Mouse (Mus musculus): ENCODE data around the gene Sebox. TPM values are rescaled to one million over a fixed set of nuclear protein-coding genes. Genes with fewer than 3 reads are reported as not detected.

Gene Sebox
- polyA plus RNA-seq, 1 experiment: not detected

DNA sequence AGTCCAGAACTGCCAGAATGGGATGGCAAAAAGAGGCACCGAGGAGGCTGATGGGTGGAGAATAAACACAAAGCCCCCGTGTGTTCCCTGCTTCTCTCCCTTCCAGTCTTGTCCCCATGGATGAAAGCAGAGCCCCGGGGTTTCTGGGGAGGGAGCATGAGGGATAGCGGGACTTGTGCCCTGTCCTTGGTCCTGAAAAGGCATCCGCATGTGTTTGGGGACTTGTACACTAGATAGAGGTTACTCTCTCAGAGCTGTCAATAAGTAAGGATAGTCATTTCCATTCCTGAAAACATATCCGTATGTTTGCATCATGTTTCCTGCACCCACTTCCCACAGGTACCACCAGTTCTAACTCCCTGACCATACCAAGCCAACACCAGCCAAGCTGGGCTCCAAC is 7.3 kb upstream of the Sebox start:
- no peaks in the 10 kb centered on the region for H3K36me3 ChIP-seq (replicated peaks; ENCODE audit: low read length)
- H3K9me3 ChIP-seq: 0 out of 2 replicates have a peak, but pooled peaks cover 8% of the 10 kb centered on the region
- peaks cover 79% of the 10 kb centered on the region for H3K27me3 ChIP-seq (replicated peaks)
- TF ChIP-seq GATA1 (IDR thresholded peaks at IDR 0.05; ENCODE audit: borderline replicate concordance, low read length) (no peak), FLI1 (IDR thresholded peaks at IDR 0.05; ENCODE audit: low read length) (no peak)
- peaks cover 24% of the 10 kb centered on the region for H3K4me1 ChIP-seq
- no peak overlapping the region for H3K4me3 ChIP-seq (replicated peaks)

DNA sequence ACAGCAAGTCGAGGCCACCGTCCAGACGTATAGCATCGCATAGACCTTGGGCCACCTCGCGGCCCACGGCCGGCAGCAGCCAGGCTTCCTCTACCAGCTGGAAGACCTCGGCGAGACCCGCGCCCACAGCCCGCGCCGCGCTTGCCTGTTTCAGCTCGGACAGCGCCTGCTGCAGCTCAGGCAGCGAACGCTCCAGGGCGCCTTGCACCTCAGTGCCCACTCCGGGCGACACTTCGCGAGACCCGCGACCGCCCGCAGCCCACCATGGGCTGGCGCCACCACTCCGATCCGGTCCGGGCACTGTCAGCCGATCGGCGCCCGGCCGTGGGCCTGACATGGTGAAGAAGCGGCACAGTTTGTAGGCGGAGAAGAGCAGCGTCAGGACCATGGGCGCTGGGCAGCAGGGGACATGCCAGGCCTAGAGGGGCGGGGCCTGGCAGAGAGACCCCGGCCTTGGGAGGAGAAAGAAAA is 6.1 kb upstream of the Sebox start:
- H3K36me3 ChIP-seq (replicated peaks; ENCODE audit: low read length): no peaks in the 10 kb centered on the region
- peaks cover 21% of the 10 kb centered on the region for H3K4me1 ChIP-seq
- H3K4me3 ChIP-seq (replicated peaks): peak overlapping the region; percentile 90
- H3K27me3 ChIP-seq (replicated peaks): peaks cover 79% of the 10 kb centered on the region
- TF ChIP-seq FLI1 (IDR thresholded peaks at IDR 0.05; ENCODE audit: low read length): no peak
- no peak for TF ChIP-seq GATA1 (IDR thresholded peaks at IDR 0.05; ENCODE audit: borderline replicate concordance, low read length)
- 0 out of 2 replicates have a peak, but pooled peaks cover 8% of the 10 kb centered on the region for H3K9me3 ChIP-seq

DNA sequence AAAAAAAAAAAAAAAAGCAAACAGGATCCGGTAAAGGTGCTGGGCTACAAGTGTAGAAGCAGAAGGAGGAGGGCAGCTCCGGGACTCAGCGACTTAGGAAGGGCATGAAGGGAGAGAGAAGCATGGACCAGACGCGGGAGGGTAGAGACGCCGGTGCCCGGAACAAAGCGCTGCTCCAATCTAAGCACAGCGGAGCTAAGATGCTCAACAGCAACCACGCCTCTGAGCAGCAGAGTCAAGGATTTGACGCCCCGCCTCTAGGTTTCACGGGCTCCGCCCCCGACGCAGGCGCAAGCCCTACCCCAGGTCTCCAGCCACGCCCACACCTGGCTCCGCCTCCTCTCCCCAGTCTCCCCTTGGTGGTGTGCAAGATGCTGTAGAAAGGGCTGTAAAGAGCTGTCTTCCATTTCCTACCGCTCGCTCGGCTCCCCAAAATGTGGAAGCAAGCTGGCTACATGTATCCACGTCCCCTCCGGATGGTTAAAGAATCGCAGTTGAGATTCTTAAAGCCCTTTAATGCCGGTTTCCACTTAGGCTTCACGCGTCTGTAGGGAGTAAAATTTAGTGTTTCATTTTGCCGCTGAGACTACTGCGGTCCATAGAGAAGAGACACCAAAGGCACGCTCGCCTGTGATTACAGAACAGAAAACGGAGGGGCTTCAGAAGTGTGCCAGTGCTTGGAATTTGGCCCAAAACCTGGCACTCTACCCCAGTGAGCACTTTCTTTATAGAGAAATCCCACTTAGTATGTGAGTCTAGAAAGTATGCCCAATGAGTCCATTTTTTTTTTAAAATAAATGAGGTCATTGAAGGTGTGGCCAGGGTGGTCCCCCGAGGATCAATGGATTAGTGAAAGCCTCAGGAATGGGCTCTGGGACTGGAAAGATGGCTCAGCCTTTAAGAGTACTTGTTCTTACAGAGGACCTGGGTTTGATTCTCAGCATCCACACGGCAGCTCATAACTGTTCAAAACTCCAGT is 5.4 kb upstream of the Sebox start, which contains the start of gene Sarm1:
Sarm1 (minus strand) TSS at position 211 of the 979 bp plus-strand sequence.
- Histone ChIP-seq H3K4me1 (peaks cover 21% of the 10 kb centered on the region), H3K4me3 (replicated peaks) (peak within 1 kb of the TSS; percentile 90), H3K27me3 (replicated peaks) (peaks cover 81% of the 10 kb centered on the region), H3K9me3 (0 out of 2 replicates have a peak, but pooled peaks cover 8% of the 10 kb centered on the region), H3K36me3 (replicated peaks; ENCODE audit: low read length) (no peaks in the 10 kb centered on the region)
- no peak for TF ChIP-seq GATA1 (IDR thresholded peaks at IDR 0.05; ENCODE audit: borderline replicate concordance, low read length)
- TF ChIP-seq FLI1 (IDR thresholded peaks at IDR 0.05; ENCODE audit: low read length): no peak

DNA sequence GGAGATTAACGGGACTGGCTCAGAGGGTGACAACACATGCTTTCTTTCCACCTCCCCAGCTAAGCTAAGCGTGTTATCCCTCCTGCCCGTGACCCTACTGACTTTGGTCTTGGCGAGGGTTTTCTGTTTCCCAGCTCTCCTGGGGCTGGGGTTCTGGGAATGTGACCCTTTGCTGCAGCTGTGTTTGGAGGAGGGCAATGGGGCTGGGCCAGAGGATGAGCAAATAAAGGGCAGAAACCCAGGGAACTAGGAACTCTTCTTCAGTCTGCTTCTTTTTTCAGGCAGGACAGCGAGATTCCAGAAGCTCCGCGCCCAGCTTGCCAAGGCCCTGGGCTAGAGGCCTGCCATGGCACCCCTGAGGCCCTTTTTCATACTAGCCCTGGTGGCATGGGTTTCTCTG is 4.2 kb upstream of the Sebox start, which contains the start of gene Vtn:
Vtn (plus strand) TSS at position 88 of the 400 bp plus-strand sequence.
- Histone ChIP-seq H3K4me1 (peaks cover 25% of the 10 kb centered on the region), H3K36me3 (replicated peaks; ENCODE audit: low read length) (no peaks in the 10 kb centered on the region), H3K4me3 (replicated peaks) (peak within 1 kb of the TSS; percentile 90), H3K9me3 (0 out of 2 replicates have a peak, but pooled peaks cover 7% of the 10 kb centered on the region), H3K27me3 (replicated peaks) (peaks cover 87% of the 10 kb centered on the region)
- TF ChIP-seq GATA1 (IDR thresholded peaks at IDR 0.05; ENCODE audit: borderline replicate concordance, low read length) (no peak), FLI1 (IDR thresholded peaks at IDR 0.05; ENCODE audit: low read length) (no peak)

DNA sequence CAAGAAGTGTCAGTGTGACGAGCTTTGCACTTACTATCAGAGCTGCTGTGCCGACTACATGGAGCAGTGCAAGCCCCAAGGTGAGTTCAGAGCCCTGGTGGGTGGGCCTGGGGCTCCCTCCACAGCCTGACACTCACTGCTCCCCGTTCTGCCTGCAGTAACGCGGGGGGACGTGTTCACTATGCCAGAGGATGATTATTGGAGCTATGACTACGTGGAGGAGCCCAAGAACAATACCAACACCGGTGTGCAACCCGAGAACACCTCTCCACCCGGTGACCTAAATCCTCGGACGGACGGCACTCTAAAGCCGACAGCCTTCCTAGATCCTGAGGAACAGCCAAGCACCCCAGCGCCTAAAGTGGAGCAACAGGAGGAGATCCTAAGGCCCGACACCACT is 3.7 kb upstream of the Sebox start:
- 0 out of 2 replicates have a peak, but pooled peaks cover 1% of the 10 kb centered on the region for H3K9me3 ChIP-seq
- H3K27me3 ChIP-seq (replicated peaks): peaks cover 82% of the 10 kb centered on the region
- TF ChIP-seq GATA1 (IDR thresholded peaks at IDR 0.05; ENCODE audit: borderline replicate concordance, low read length) (no peak), FLI1 (IDR thresholded peaks at IDR 0.05; ENCODE audit: low read length) (no peak)
- H3K4me3 ChIP-seq (replicated peaks): no peak overlapping the region
- no peaks in the 10 kb centered on the region for H3K36me3 ChIP-seq (replicated peaks; ENCODE audit: low read length)
- peaks cover 25% of the 10 kb centered on the region for H3K4me1 ChIP-seq

DNA sequence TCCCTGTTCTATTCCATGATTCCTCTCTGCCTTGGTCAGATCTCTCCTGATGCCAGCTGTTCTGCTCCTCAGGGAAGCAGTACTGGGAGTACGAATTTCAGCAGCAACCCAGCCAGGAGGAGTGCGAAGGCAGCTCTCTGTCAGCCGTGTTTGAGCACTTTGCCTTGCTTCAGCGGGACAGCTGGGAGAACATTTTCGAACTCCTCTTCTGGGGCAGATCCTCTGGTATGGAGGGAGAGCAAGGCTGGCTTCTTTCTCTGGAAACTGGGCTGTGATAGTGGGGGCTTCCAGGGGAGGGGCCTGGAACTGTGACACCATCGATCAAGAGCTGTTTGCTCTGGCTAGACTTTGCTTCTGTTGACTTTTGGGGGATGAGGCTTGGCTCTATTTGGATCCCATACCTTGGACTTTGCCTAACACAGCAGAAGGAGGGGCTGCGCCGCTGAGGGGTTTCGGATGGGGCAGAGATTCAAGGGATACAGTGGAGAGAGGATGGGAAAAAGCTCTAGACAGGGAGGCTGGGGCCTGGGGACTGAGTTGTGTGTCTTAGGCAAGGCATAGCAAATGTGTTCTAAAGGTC is 2.5 kb upstream of the Sebox start:
- Histone ChIP-seq H3K4me1 (peaks cover 25% of the 10 kb centered on the region), H3K27me3 (replicated peaks) (peaks cover 71% of the 10 kb centered on the region), H3K36me3 (replicated peaks; ENCODE audit: low read length) (peaks cover 11% of the 10 kb centered on the region), H3K9me3 (no peaks in the 10 kb centered on the region), H3K4me3 (replicated peaks) (no peak overlapping the region)
- TF ChIP-seq FLI1 (IDR thresholded peaks at IDR 0.05; ENCODE audit: low read length) (no peak), GATA1 (IDR thresholded peaks at IDR 0.05; ENCODE audit: borderline replicate concordance, low read length) (no peak)

DNA sequence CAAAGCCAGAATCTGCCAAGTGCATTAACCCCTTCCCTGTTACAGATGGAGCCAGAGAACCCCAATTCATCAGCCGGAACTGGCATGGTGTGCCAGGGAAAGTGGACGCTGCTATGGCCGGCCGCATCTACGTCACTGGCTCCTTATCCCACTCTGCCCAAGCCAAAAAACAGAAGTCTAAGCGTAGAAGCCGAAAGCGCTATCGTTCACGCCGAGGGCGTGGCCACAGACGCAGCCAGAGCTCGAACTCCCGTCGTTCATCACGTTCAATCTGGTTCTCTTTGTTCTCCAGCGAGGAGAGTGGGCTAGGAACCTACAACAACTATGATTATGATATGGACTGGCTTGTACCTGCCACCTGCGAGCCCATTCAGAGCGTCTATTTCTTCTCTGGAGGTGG is 1.7 kb upstream of the Sebox start:
- H3K4me3 ChIP-seq (replicated peaks): no peak overlapping the region

DNA sequence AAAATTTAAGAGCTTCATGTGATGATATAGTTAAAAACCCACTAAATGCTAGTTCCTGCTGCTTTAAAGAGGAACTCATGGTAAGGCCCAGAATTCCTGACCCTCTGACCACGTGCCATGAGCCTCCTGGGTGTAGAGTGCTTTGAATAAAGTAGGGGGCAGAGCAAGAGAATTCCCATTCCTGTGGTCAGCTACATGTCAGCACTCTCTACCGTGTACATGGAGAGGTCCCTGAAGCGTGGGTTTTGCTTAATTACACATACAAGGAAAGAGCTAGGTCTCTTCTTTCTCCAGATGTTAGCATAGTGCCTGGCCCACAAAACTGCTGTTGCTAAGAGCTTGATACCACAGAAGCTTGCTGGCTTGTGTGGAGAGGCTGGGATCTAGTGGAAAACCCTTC is 2.2 kb downstream of the Sebox start:
- H3K36me3 ChIP-seq (replicated peaks; ENCODE audit: low read length): peaks cover 55% of the 10 kb centered on the region

More for the DNA sequence above, 1.7 kb upstream of the Sebox start:
- Histone ChIP-seq H3K4me1 (peaks cover 21% of the 10 kb centered on the region), H3K9me3 (no peaks in the 10 kb centered on the region), H3K27me3 (replicated peaks) (peaks cover 63% of the 10 kb centered on the region), H3K36me3 (replicated peaks; ENCODE audit: low read length) (peaks cover 19% of the 10 kb centered on the region)
- TF ChIP-seq GATA1 (IDR thresholded peaks at IDR 0.05; ENCODE audit: borderline replicate concordance, low read length): no peak
- TF ChIP-seq FLI1 (IDR thresholded peaks at IDR 0.05; ENCODE audit: low read length): no peak

DNA sequence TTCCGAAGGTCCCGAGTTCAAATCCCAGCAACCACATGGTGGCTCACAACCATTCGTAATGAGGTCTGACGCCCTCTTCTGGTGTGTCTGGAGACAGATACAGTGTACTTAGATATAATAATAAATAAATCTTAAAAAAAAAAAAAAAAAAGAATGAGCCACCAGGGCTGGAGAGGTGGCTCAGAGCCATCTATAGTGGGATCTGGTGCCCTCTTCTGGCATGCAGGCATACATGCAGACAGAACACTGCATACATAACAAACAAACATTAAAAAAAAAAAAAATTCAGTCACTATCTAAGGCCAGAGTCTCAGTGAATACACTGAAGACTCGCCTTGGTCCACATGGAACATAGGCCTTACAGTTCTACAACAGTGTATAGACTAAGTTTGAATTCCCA is 5.9 kb downstream of the Sebox start:
- H3K9me3 ChIP-seq: no peaks in the 10 kb centered on the region
- H3K4me3 ChIP-seq (replicated peaks): no peak overlapping the region
- H3K27me3 ChIP-seq (replicated peaks): no peaks in the 10 kb centered on the region
- H3K4me1 ChIP-seq: peaks cover 24% of the 10 kb centered on the region
- no peak for TF ChIP-seq GATA1 (IDR thresholded peaks at IDR 0.05; ENCODE audit: borderline replicate concordance, low read length)
- no peak for TF ChIP-seq FLI1 (IDR thresholded peaks at IDR 0.05; ENCODE audit: low read length)
- H3K36me3 ChIP-seq (replicated peaks; ENCODE audit: low read length): peaks cover 62% of the 10 kb centered on the region

More for the DNA sequence above, 2.2 kb downstream of the Sebox start:
- H3K4me3 ChIP-seq (replicated peaks): no peak overlapping the region
- no peak for TF ChIP-seq FLI1 (IDR thresholded peaks at IDR 0.05; ENCODE audit: low read length)
- no peak for TF ChIP-seq GATA1 (IDR thresholded peaks at IDR 0.05; ENCODE audit: borderline replicate concordance, low read length)
- peaks cover 28% of the 10 kb centered on the region for H3K27me3 ChIP-seq (replicated peaks)
- H3K4me1 ChIP-seq: 0 out of 2 replicates have a peak, but pooled peaks cover 3% of the 10 kb centered on the region
- no peaks in the 10 kb centered on the region for H3K9me3 ChIP-seq

Data from megakaryocyte, embryonic 14.5 days (primary cell).